8 mouse cellular contexts compared by ENCODE assay signal in the genomic region with DNA sequence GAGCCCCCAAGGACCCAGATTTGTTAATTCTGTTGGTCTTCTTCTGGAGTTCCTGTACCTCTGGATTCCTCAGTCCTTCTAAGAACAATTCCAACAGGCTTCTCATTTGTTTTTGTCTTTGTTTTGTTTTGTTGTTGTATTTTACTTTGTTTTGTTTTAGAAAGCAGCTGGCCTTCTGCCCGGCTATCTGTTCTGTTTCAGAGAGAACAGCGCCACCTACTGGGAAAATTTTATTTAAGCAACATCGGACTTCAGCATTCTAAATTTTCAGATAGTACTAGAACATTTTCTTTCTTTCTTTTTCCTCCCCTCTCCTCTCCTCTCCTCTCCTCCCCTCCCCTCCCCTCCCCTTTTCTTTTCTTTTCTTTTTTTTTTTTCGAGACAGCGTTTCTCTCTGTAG.
A peak's percentile ranks its signal among the peaks of the same experiment; 100 is the strongest.
DNase-seq lines count a peak whose midpoint lies in the region; ATAC-seq lines count a peak whose summit lies in the region.

No protein-coding gene starts in this region.

- peak; percentile 16 for DNase-seq in CD4-positive, CD25-positive, alpha-beta regulatory T cell, adult 2 months (ENCODE audit: low read depth, low spot score)
- DNase-seq in left cerebral cortex, adult 18-20 months (ENCODE audit: low spot score in 2 of 2) = peak; percentile 4 to 29
- no peak for DNase-seq in left cerebral cortex, adult 8-10 months (ENCODE audit: low spot score in 2 of 2)
- peak; percentile 37 for DNase-seq in brain, embryonic 18.5 days (ENCODE audit: low read depth, low spot score)
- DNase-seq in heart, postnatal 14 days = peak; percentile 3 to 53
- DNase-seq in T-cell, adult 2 months (ENCODE audit: low spot score) = no peak

- no peak overlapping the region for H3K4me3 ChIP-seq in liver, embryonic 15.5 days (replicated peaks)

- H3K9me3 ChIP-seq in liver, embryonic 15.5 days (replicated peaks) = no peaks in the 10 kb centered on the region

- peak overlapping the region; percentile 87 for H3K27ac ChIP-seq in liver, embryonic 15.5 days (replicated peaks)

- no peaks in the 10 kb centered on the region for H3K36me3 ChIP-seq in liver, embryonic 15.5 days (replicated peaks)

- H3K9ac ChIP-seq in liver, embryonic 15.5 days = no peak overlapping the region

- H3K27me3 ChIP-seq in liver, embryonic 15.5 days = no peaks in the 10 kb centered on the region

- peak overlapping the region; percentile 21; the same call in 1 of the 2 replicates for H3K4me2 ChIP-seq in liver, embryonic 15.5 days

- intact Hi-C loops in heart, postnatal 14 days (cut with DNase I) = no loop called here

- H3K4me1 ChIP-seq in liver, embryonic 15.5 days (replicated peaks) = peaks cover 35% of the 10 kb centered on the region

- ATAC-seq in CD4-positive, CD25-positive, alpha-beta regulatory T cell, adult 4 months = no peak
- ATAC-seq in liver, embryonic 15.5 days (ENCODE audit: insufficient read depth) = no peak

- WGBS in liver, embryonic 15.5 days (ENCODE audit: insufficient replicate concordance) = under 1% methylated on average over 3 of the region's 5 CpGs

Comparison
In these comparisons a context has a peak if more than half of its experiments do, and no peak if none do; other contexts are left out.
1. DNase-seq: peak in CD4-positive, CD25-positive, alpha-beta regulatory T cell, adult 2 months (single experiment), left cerebral cortex, adult 18-20 months (2 of 2), brain, embryonic 18.5 days (single experiment) and heart, postnatal 14 days (2 of 2); none in left cerebral cortex, adult 8-10 months (0 of 2) and T-cell, adult 2 months (single experiment).